Mouse (Mus musculus): ENCODE measurements around the gene Trim34a. TPM values are rescaled to one million over a fixed set of nuclear protein-coding genes. Genes with fewer than 3 reads are reported as not detected.
"Not testable (repeated sequence)": the region's sequence is repeated elsewhere in the genome, so short reads cannot be mapped to it uniquely, and the experiment has no call there.

Gene Trim34a
- polyA plus RNA-seq, 1 experiment from 2014 or later = 1.9 TPM

DNA sequence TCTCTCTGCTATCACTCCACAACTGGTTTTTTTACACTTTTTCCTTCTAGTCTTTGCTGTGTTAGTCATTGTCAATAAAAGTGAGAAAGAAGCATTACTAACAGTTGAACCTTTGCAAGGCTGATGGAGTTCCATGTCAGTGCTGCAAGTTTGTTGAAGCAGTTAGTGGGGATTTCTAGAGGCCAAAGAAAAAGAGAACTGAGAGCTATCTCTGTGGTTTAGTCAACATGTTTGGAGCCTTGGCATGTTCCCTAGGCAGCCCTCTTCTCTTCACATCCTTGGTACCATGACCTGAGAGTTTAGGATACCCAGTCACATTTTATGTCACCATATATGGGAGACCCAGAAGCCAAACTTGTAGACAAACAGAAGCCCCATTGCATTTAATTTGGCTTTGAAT, 3.4 kb upstream of the Trim34a start:
- Histone ChIP-seq H3K9ac (ENCODE audit: low read length) (no peak overlapping the region), H3K9me3 (ENCODE audit: control insufficient read depth, low read length) (no peaks in the 10 kb centered on the region), H3K4me1 (replicated peaks; ENCODE audit: control insufficient read depth, insufficient read depth, low read length) (no peaks in the 10 kb centered on the region), H3K4me3 (ENCODE audit: low read depth, low read length) (no peak overlapping the region), H3K36me3 (ENCODE audit: control insufficient read depth, insufficient read depth, low read length) (no peaks in the 10 kb centered on the region), H3K27me3 (replicated peaks; ENCODE audit: control insufficient read depth, insufficient read depth, low read length) (no peaks in the 10 kb centered on the region), H3K4me2 (ENCODE audit: low read length) (no peak overlapping the region), H3K27ac (ENCODE audit: low read depth) (no peak overlapping the region)
- DNase-seq (ENCODE audit: low spot score) = no peak
- no peak for ATAC-seq (replicated peaks; ENCODE audit: low FRiP score, low TSS enrichment, low read depth)

DNA sequence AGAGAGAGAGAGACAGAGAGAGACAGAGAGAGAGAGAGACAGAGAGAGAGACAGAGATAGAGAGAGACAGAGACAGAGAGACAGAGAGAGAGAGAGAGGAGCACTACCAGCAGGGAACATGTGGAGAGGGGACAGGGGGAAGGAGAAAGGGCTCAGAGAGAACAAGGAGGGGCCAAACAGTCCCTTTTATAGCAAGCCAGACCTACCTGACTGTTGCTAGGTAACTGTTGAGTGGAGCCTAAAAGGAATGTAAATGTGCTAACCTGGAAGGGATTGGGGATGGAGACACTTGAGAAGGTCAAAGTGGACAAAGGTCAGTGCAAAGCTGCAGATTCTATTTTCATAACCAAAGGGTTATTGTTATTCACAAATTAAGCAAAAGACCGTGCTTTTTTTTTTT, 641 bp upstream of the Trim34a start:
- no peaks in the 10 kb centered on the region for H3K36me3 ChIP-seq (ENCODE audit: control insufficient read depth, insufficient read depth, low read length)
- no peaks in the 10 kb centered on the region for H3K27me3 ChIP-seq (replicated peaks; ENCODE audit: control insufficient read depth, insufficient read depth, low read length)
- no peaks in the 10 kb centered on the region for H3K9me3 ChIP-seq (ENCODE audit: control insufficient read depth, low read length)
- DNase-seq (ENCODE audit: low spot score) (no peak), ATAC-seq (replicated peaks; ENCODE audit: low FRiP score, low TSS enrichment, low read depth) (no peak)
- no peak overlapping the region for H3K9ac ChIP-seq (ENCODE audit: low read length)
- WGBS = 70% methylated on average over 1 of the region's 1 CpGs
- H3K4me2 ChIP-seq (ENCODE audit: low read length) = peak overlapping the region; percentile 58
- H3K4me1 ChIP-seq (replicated peaks; ENCODE audit: control insufficient read depth, insufficient read depth, low read length) = no peaks in the 10 kb centered on the region
- no peak overlapping the region for H3K4me3 ChIP-seq (ENCODE audit: low read depth, low read length)
- H3K27ac ChIP-seq (ENCODE audit: low read depth) = no peak overlapping the region

DNA sequence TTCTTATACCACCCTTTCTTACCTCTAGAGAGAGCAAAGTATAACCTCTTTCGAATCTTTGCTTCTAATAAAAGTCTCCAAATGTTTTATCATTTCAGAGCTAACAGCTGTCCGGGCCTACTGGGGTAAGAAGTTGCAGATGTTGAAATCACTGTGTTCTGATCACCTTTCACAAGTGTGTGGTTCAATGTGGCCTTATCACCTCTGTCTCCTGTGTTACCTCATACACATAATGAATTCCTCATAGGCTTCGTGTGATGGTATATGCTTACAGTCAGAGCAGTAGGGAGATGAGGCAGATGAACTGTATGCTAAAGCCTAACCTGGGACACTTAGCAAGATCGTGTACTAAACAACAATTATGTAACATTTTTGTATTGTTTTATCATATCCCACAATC, 16.1 kb downstream of the Trim34a start:
- H3K4me1 ChIP-seq (replicated peaks; ENCODE audit: control insufficient read depth, insufficient read depth, low read length); H3K9ac ChIP-seq (ENCODE audit: low read length); H3K27me3 ChIP-seq (replicated peaks; ENCODE audit: control insufficient read depth, insufficient read depth, low read length); H3K9me3 ChIP-seq (ENCODE audit: control insufficient read depth, low read length); DNase-seq (ENCODE audit: low spot score); ATAC-seq (replicated peaks; ENCODE audit: low FRiP score, low TSS enrichment, low read depth); H3K36me3 ChIP-seq (ENCODE audit: control insufficient read depth, insufficient read depth, low read length); H3K27ac ChIP-seq (ENCODE audit: low read depth); H3K4me3 ChIP-seq (ENCODE audit: low read depth, low read length); H3K4me2 ChIP-seq (ENCODE audit: low read length): not testable (repeated sequence)
- 85% methylated on average over 4 of the region's 4 CpGs for WGBS

DNA sequence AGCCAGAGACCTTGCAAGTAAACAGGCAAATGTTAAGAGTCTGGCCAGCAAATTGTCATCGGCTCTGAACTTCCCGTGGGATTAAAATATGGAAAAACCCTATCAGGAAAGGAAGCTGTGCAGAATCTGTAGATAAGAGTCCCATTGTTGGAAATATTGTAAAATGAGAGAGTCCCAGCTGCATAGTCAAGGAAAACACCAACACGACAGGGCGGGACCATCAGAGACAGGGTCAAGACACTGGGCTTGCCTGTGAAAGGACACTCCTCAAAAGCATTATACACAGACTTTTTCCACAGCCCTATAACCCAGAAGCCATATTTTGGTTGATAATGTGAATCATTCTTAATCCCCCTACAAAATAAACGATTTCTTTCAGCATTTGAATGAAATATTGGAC, 21.1 kb downstream of the Trim34a start:
- not testable (repeated sequence) for ATAC-seq (replicated peaks; ENCODE audit: low FRiP score, low TSS enrichment, low read depth)

DNA sequence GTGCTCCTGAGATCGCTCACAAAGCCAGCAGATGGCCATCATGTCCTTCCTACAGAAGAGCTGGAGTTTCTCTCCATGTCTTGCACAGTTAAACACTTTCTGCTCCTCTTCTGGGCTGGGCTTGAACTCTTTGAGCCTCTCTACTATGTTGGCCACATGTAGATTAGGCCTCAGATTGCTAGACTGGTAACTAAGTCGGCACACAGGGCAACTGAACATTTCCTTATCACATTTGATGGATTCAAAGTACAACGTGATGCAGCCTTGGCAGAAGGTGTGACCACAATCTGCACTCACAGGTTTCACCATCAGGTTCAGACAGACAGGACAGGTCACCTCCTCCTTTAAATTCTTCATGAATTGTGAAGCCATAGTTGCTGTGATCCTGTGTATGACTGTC, 35.1 kb downstream of the Trim34a start:
- WGBS = 86% methylated on average over 3 of the region's 3 CpGs
- H3K4me3 ChIP-seq (ENCODE audit: low read depth, low read length) = not testable (repeated sequence)

More for the DNA sequence above, 21.1 kb downstream of the Trim34a start:
- not testable (repeated sequence) for H3K4me2 ChIP-seq (ENCODE audit: low read length); H3K9me3 ChIP-seq (ENCODE audit: control insufficient read depth, low read length); H3K36me3 ChIP-seq (ENCODE audit: control insufficient read depth, insufficient read depth, low read length); H3K27me3 ChIP-seq (replicated peaks; ENCODE audit: control insufficient read depth, insufficient read depth, low read length); H3K4me1 ChIP-seq (replicated peaks; ENCODE audit: control insufficient read depth, insufficient read depth, low read length); H3K9ac ChIP-seq (ENCODE audit: low read length); H3K27ac ChIP-seq (ENCODE audit: low read depth); H3K4me3 ChIP-seq (ENCODE audit: low read depth, low read length); DNase-seq (ENCODE audit: low spot score)
- WGBS = 80% methylated on average over 2 of the region's 5 CpGs

DNA sequence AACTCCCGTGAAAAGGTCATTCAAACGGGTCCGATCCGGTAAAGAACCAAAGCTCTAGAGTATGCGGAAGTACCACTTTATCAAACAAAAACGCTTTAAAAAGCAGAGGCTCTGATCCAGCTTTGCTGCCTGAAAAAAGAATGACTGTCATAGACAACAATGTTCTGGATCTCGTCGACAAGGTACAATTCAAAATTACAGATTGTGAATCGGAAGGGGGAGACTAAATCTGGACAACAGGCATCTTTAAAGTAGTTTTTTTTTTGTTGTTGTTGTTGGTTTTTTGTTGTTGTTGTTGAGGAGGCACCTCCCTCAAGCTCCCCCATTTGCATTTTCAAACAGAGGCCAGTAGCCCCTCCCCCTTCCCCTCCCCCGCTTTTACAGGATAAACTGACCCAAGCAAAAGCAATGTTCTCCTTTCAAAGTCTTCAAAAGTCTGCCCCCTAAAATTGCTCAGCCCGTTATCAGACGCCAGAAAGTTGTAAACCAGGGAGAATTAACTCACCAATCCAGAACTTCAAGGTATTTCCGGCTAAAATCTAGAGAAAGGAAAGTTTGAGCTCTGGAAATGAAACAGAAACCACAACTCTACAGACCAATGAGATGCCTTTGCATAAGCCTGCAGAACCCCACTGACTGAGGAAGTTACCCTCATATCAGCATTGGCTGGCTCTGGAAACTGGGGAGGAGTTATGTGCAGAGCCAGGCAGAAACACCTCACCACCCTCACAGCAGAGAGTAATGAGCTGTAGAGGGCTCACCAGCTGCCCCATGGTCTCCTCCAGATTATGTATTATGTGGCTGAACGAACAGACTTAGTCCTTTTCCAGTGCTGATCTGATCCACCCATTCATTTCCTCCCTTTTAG, 43.6 kb downstream of the Trim34a start, which contains the start of gene Trim5:
Gene Trim5, minus strand, starts transcription at position 519 of the 868 bp plus-strand sequence.
- not testable (repeated sequence) for H3K27ac ChIP-seq (ENCODE audit: low read depth); H3K27me3 ChIP-seq (replicated peaks; ENCODE audit: control insufficient read depth, insufficient read depth, low read length); H3K36me3 ChIP-seq (ENCODE audit: control insufficient read depth, insufficient read depth, low read length); DNase-seq (ENCODE audit: low spot score); H3K9me3 ChIP-seq (ENCODE audit: control insufficient read depth, low read length); H3K9ac ChIP-seq (ENCODE audit: low read length); H3K4me1 ChIP-seq (replicated peaks; ENCODE audit: control insufficient read depth, insufficient read depth, low read length)
- WGBS = 37% methylated on average over 14 of the region's 14 CpGs
- Histone ChIP-seq H3K4me3 (ENCODE audit: low read depth, low read length) (peak within 1 kb of the TSS; percentile 13; the same call in 1 of the 2 replicates), H3K4me2 (ENCODE audit: low read length) (peak within 1 kb of the TSS; percentile 36)
- ATAC-seq (replicated peaks; ENCODE audit: low FRiP score, low TSS enrichment, low read depth) = peak; percentile 66

More for the DNA sequence above, 35.1 kb downstream of the Trim34a start:
- not testable (repeated sequence) for H3K27me3 ChIP-seq (replicated peaks; ENCODE audit: control insufficient read depth, insufficient read depth, low read length); H3K4me2 ChIP-seq (ENCODE audit: low read length); ATAC-seq (replicated peaks; ENCODE audit: low FRiP score, low TSS enrichment, low read depth); H3K9ac ChIP-seq (ENCODE audit: low read length); H3K36me3 ChIP-seq (ENCODE audit: control insufficient read depth, insufficient read depth, low read length); H3K4me1 ChIP-seq (replicated peaks; ENCODE audit: control insufficient read depth, insufficient read depth, low read length); H3K9me3 ChIP-seq (ENCODE audit: control insufficient read depth, low read length); H3K27ac ChIP-seq (ENCODE audit: low read depth); DNase-seq (ENCODE audit: low spot score)

DNA sequence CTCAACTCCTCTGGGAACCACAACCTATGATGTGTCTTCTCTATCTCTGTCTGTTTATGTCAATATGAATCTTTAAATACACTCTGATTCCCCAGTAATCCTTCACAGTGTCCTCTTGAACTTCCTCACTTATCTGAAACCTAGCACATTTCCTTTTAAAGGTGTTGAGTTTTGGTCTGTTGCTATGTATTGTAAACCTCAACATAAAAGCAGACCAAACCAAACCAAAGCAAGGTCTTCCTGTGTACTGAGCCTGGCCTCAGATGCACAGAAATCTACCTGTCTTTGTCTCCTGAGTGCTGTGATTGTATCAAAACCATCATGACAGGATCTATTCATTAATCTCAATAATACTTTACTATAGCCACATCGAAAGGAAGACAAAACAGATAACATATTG, 46.4 kb downstream of the Trim34a start:
- Histone ChIP-seq H3K27me3 (replicated peaks; ENCODE audit: control insufficient read depth, insufficient read depth, low read length) (no peaks in the 10 kb centered on the region), H3K4me3 (ENCODE audit: low read depth, low read length) (no peak overlapping the region), H3K9ac (ENCODE audit: low read length) (no peak overlapping the region), H3K27ac (ENCODE audit: low read depth) (no peak overlapping the region), H3K4me2 (ENCODE audit: low read length) (no peak overlapping the region), H3K9me3 (ENCODE audit: control insufficient read depth, low read length) (no peaks in the 10 kb centered on the region), H3K4me1 (replicated peaks; ENCODE audit: control insufficient read depth, insufficient read depth, low read length) (no peaks in the 10 kb centered on the region), H3K36me3 (ENCODE audit: control insufficient read depth, insufficient read depth, low read length) (no peaks in the 10 kb centered on the region)
- ATAC-seq (replicated peaks; ENCODE audit: low FRiP score, low TSS enrichment, low read depth) (no peak), DNase-seq (ENCODE audit: low spot score) (no peak)
- 82% methylated on average over 1 of the region's 1 CpGs for WGBS

DNA sequence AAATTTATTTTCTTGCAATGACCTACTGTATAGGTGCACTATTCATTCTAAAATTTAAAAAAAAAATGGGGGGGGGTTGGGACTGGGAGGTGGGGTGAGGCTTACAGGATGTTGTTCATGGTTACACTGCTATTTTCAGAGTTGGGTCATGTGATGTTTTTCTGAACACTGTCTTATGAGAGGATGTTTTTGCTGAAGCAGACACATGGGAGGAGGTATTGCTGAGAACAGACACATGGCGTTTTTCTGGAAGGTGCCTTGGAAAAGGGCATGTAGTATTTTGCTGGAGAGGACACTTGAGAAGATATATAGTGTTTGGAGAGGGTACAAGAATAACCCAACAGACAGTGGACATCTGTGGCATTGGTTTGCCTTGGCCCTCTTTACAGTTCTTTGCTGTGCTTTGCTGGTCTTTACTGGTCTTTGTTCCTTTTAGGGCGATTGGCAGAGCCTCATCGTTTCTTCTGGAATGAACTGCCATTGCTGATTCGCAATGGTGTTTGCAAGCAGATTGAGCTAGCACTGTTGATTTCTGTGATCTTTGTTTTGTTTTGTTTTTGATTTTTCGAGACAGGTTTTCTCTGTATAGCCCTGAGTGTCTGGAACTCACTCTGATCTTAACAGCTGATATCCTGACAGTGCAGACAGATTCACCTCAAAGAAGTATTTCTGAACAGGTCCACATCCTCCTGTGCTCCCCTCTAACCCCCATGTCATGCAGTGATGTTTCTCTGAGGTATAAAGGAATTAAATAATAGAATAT, 47.6 kb downstream of the Trim34a start:
- H3K9me3 ChIP-seq (ENCODE audit: control insufficient read depth, low read length) = no peaks in the 10 kb centered on the region
- no peaks in the 10 kb centered on the region for H3K36me3 ChIP-seq (ENCODE audit: control insufficient read depth, insufficient read depth, low read length)
- 78% methylated on average over 5 of the region's 5 CpGs for WGBS
- H3K27ac ChIP-seq (ENCODE audit: low read depth) = no peak overlapping the region
- H3K4me3 ChIP-seq (ENCODE audit: low read depth, low read length) = no peak overlapping the region
- no peak overlapping the region for H3K4me2 ChIP-seq (ENCODE audit: low read length)
- no peaks in the 10 kb centered on the region for H3K4me1 ChIP-seq (replicated peaks; ENCODE audit: control insufficient read depth, insufficient read depth, low read length)
- DNase-seq (ENCODE audit: low spot score) (no peak), ATAC-seq (replicated peaks; ENCODE audit: low FRiP score, low TSS enrichment, low read depth) (no peak)
- H3K27me3 ChIP-seq (replicated peaks; ENCODE audit: control insufficient read depth, insufficient read depth, low read length) = no peaks in the 10 kb centered on the region
- no peak overlapping the region for H3K9ac ChIP-seq (ENCODE audit: low read length)
